Mouse (Mus musculus) megakaryocyte, adult 5-6 weeks (primary cell): ENCODE data around the gene Slc4a2. TPM values are rescaled to one million over a fixed set of nuclear protein-coding genes. Genes with fewer than 3 reads are reported as not detected.

Experiments used
- ATAC-seq: 2 replicates; pipeline ENCODE4 v1.8.0; 2016; ENCODE audit warnings: mild to moderate bottlenecking, inconsistent platforms; ENCODE audit not compliant: poor library complexity, severe bottlenecking
- total RNA-seq, 2 experiments: library from RNA; stranded (forward) in 1 of 2; stranded (reverse) in 1 of 2; fragments of 153-499, 151-499 nt in 1 of 2; fragments of 221-1000, 200-1000 nt in 1 of 2; gene quantifications; 2 replicates each; pipeline versions ENCODE4 v1.2.3 to v1.2.4; 2015 to 2017

The Slc4a2 gene
- total RNA-seq, 2 experiments from 2014 or later, result 19.9 to 40.0 TPM

GRCm38 (mm10) chr5:24453283-24453984, 29.8 kb downstream of the Slc4a2 start:
- ATAC-seq, result no peak

DNA sequence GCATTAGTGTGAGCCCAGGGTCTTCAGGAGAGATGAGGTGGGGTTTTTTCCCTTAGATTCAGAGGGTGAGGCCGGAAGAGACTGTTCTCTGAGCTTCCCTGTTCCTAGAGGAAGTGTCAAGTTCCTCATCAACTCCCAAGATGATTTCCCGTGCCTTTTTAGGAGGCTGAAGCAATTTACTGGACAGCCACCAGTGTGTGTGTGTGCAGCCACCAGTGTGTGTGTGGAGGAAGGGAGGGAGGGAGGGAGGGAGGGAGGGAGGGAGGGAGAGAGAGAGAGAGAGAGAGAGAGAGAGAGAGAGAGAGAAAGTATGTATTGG, 30.3 kb downstream of the Slc4a2 start:
- no peak for ATAC-seq

- no peak for ATAC-seq
These were observed 31.4 kb downstream of the Slc4a2 start for GRCm38 (mm10) chr5:24455076-24455475.

DNA sequence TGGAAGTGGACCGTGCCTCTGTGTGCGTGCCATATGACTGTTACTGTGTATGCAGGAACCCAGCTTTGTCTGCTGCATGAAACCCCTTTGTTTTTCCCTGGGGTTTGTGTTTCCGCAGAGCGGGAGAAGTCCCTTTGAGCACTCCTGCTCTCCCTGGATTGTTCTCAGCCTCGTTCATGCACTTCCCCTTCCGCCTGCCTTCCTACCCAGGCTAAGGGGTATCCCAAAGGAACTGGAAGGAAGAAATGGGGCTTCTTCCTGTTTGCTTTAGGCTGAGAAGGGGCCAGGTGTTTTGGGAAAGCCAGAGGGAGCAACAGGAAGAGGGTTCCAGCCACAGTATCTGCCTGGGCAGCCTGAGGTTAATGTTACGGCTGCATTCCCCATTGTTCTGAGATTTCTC, 32.0 kb downstream of the Slc4a2 start:
- no peak for ATAC-seq

GRCm38 (mm10) chr5:24466762-24467161, 43.1 kb downstream of the Slc4a2 start:
- ATAC-seq, result no peak

DNA sequence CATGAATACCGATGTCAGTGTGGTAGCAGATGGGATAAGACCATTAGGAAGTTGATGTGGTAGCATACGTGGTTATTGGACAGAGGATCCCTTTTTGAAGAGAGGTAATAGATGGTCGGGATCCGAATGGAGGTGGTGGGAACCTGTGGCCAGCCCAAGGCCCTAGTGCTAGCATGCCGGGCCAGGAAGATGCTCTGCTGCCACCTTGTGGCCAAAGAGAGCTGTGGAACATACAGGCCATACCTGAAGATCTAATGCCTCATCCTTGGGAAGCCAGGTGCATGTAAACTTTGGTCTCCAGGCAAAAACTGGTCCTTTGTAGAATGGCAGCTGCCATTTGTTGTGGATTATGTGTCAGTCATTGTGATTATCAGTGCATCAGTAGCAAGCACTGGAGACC, 47.0 kb downstream of the Slc4a2 start:
- ATAC-seq, result peak; percentile 92

GRCm38 (mm10) chr5:24472884-24473619, 49.4 kb downstream of the Slc4a2 start:
- no peak for ATAC-seq

GRCm38 (mm10) chr5:24474025-24474722, 50.5 kb downstream of the Slc4a2 start:
- no peak for ATAC-seq

GRCm38 (mm10) chr5:24474723-24475261, 51.2 kb downstream of the Slc4a2 start:
- ATAC-seq, result no peak

DNA sequence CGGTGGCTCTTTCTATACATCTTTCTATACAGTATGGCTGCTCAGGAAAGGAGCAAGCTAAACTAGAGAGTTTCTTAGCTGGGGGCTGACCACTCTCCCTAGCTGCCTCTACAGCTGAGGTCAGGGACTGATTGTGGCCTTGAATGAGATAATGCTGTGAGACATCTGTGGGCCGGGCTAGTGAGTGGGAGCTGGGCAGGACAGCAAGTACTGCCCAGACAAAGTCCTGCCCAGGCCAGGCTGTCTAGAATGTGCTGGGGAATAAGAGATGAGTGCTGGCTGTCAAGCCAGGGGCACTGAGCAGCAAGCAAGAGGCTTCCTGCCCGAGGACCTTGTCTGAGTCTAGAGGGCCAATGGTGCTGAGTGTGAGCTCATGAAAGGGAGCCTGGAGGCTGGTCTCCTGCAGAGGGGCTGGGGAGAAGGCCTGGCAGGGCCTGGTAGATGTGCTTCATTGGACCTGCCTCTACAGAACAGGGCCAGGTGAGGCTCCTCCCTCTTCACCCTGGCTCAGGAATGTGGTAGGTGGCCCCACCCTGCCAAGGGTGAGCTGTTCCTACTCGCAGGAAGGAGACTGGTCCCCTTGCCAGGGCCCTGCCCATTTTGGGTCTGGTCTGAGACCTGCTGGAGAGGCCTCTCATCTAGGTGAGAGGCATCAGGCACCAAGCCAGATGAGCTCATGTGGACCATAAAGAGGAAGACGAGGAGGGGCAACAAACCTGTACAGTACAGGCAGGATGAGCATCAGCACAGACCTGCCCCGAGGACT, 52.0 kb downstream of the Slc4a2 start:
- ATAC-seq, result no peak

- ATAC-seq, result no peak
These were observed 54.3 kb downstream of the Slc4a2 start for GRCm38 (mm10) chr5:24477909-24478308.

GRCm38 (mm10) chr5:24481647-24482046, 58.0 kb downstream of the Slc4a2 start:
- no peak for ATAC-seq

GRCm38 (mm10) chr5:24482247-24483079, 58.8 kb downstream of the Slc4a2 start:
- no peak for ATAC-seq

DNA sequence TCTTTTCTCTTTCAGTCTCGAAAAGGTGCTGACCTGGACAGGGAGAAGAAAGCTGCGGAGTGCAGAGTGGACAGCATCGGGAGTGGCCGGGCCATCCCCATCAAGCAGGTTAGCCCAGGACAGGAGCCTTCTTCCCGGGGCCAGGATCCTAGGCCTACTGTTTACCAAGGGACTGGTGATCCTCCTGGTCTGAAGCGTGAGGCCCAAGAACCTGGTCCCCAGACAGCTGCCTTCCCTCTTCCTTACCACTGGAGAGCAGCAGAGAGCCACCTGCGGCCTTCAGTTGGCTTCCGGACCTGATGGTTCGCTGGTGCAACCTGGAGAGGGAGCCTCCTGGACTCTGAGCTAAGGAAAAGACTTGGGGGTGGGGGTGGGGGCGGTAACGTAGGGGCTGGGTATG, 59.7 kb downstream of the Slc4a2 start:
- ATAC-seq, result peak; percentile 67

GRCm38 (mm10) chr5:24484963-24485362, 61.3 kb downstream of the Slc4a2 start:
- no peak for ATAC-seq

- ATAC-seq, result peak; percentile 79
These were observed 62.5 kb downstream of the Slc4a2 start for GRCm38 (mm10) chr5:24486097-24486496.

DNA sequence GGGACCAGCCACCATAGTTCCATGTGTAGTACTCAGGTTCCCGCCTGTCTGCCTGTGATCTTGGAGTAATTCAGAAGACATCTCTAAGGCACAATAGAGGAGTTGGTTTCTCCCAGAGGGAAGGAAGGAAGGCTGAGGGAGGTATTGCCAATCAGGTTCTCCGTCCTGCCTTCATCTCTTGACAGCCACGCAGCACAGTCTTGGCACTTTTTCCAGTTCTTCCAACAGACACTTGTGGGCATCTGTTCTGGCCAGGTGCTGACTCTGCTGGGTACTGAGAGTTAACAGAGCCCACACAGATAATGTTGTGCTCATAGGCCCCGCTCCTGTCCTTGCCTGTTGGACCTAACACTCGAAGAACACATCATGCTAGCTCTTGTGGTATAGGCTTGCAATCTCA, 63.1 kb downstream of the Slc4a2 start:
- no peak for ATAC-seq

DNA sequence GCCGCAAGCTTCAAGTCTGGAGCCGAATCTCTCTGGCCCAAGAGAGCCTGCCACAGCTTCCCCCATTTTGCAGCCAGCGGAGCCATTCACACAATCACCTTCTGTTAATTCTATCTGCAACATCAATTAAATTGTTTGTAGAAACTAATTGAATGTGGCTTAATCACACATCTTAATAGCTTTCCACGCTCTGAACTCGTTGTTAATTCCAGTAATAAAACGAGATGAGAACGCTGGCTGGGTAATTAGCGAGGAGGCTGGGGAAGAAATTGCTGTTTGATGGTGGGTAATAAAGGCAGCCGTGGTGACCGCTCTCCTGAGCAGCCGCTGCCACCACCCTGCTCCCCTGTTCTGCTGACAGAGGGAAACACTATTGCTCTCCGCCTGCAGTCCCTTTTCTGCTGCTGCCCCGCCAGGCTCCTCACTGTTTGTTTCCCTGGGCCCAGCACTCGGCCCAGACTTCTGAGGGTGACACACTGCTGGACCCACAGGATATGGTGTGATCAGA, 66.8 kb downstream of the Slc4a2 start:
- ATAC-seq, result no peak
